Mouse (Mus musculus) kidney, postnatal 0 days (tissue): ENCODE results near the gene Htra1. TPM values are rescaled to one million over a fixed set of nuclear protein-coding genes. Genes with fewer than 3 reads are reported as not detected.

Source experiments
- ATAC-seq: fragments of 200-750 bp; cut with Nextera tagmentation; replicated peaks from 2 replicates; pipeline ENCODE4 v1.8.0; 2017; ENCODE audit warnings: low read depth, moderate number of reproducible peaks, moderate TSS enrichment, moderate library complexity; ENCODE audit not compliant: low FRiP score
- DNase-seq: peaks from one replicate; pipeline ENCODE4 v3.0.0-alpha.2; 2016; ENCODE audit warnings: low spot score
- H3K27ac ChIP-seq: fragments of 300-500 bp; sonication (generic); 2 replicates; pipeline ENCODE4 v1.5.1; 2014; ENCODE audit warnings: mild to moderate bottlenecking
- H3K27me3 ChIP-seq: fragments of 300-500 bp; sonication (generic); 2 replicates; pipeline ENCODE4 v1.6.1; 2014; ENCODE audit warnings: low read length, mixed read lengths; ENCODE audit not compliant: insufficient read depth
- H3K36me3 ChIP-seq: fragments of 300-500 bp; sonication (generic); 2 replicates; pipeline ENCODE4 v1.6.1; 2014; ENCODE audit warnings: low read length, mixed read lengths; ENCODE audit not compliant: insufficient read depth
- H3K4me1 ChIP-seq: fragments of 300-500 bp; sonication (generic); replicated peaks from 2 replicates; pipeline ENCODE4 v1.6.1; 2014; ENCODE audit warnings: antibody characterized with exemption, low read length, mixed read lengths; ENCODE audit not compliant: insufficient read depth
- H3K4me2 ChIP-seq: fragments of 300-500 bp; sonication (generic); 2 replicates; pipeline ENCODE4 v1.6.1; 2014; ENCODE audit warnings: mild to moderate bottlenecking, low read length, moderate library complexity, mixed read lengths
- H3K4me3 ChIP-seq: fragments of 300-500 bp; sonication (generic); replicated peaks from 2 replicates; pipeline ENCODE4 v1.5.1; 2014; ENCODE audit warnings: low read depth, low read length
- H3K9ac ChIP-seq: fragments of 300-500 bp; sonication (generic); 2 replicates; pipeline ENCODE4 v1.6.1; 2014; ENCODE audit warnings: low read depth, low read length
- H3K9me3 ChIP-seq: fragments of 300-500 bp; sonication (generic); replicated peaks from 2 replicates; pipeline ENCODE4 v1.6.1; 2016; ENCODE audit warnings: low read length, inconsistent platforms, mixed read lengths
- CTCF ChIP-seq: IDR thresholded peaks from 2 replicates; pipeline ENCODE4 v1.5.1; 2016; ENCODE audit warnings: antibody characterized with exemption, low read depth, mild to moderate bottlenecking, moderate library complexity
- WGBS: fragments of 180-500 bp; shearing (Covaris S2); extraction: QIAGEN DNeasy Blood & Tissue Kit; methylation state at CpG from one replicate; pipeline ENCODE4 v1.1.7; 2014; 5-methylcytosine and 5-hydroxymethylcytosine counted together
- polyA plus RNA-seq: library from polyadenylated mRNA; unstranded; fragments of >200 nt; fragmentation: Nextera tagmentation; extraction: Ambion mirVana; gene quantifications from 2 replicates; pipeline ENCODE4 v1.2.1, GENCODE M21; 2015

Htra1 gene
- polyA plus RNA-seq, 1 experiment from 2014 or later = 14.8 TPM

DNA sequence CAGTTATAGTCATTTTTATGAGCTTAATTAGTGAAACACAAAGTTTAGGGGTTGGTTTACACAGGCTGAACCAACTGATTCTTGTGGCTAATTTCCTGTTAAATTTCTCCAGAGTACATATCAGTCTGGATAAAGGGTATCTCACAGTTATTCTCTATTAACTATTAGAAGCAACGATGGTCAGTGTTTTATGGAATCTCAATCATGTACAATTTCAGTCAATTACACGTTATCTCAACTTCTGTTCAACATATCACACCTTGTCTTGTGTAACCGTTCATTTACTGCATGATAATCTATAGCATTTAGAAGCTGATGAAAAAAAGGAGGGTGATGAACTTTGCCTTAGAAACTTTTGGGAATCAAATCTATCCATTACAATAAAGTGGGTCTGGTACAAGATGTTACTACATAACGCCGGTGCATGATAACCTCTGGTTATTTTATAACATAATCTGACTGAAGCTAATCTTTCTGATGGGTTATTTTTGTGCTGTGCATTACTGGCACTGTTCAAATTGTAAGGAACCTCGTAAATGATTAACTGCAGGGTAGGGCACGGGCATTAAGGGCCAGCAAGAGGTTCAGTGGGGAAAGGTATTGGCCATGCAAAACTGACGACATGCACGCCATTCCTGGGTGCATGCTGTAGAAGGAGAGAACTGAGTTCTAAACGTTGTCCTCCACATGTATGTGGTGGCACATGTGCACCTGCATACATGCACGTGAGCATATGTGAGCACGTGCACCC lies 66.2 kb downstream of the Htra1 start:
- H3K9me3 ChIP-seq = no peaks in the 10 kb centered on the region; the same call in 1 of the 2 replicates
- no peaks in the 10 kb centered on the region for H3K36me3 ChIP-seq
- no peak overlapping the region for H3K4me3 ChIP-seq
- H3K27me3 ChIP-seq = no peaks in the 10 kb centered on the region
- DNase-seq (no peak), ATAC-seq (no peak)
- H3K4me1 ChIP-seq = no peaks in the 10 kb centered on the region
- TF ChIP-seq CTCF = no peak
- H3K27ac ChIP-seq = no peak overlapping the region
- H3K4me2 ChIP-seq = no peak overlapping the region
- 76% methylated on average over 12 of the region's 12 CpGs for WGBS
- H3K9ac ChIP-seq = no peak overlapping the region

DNA sequence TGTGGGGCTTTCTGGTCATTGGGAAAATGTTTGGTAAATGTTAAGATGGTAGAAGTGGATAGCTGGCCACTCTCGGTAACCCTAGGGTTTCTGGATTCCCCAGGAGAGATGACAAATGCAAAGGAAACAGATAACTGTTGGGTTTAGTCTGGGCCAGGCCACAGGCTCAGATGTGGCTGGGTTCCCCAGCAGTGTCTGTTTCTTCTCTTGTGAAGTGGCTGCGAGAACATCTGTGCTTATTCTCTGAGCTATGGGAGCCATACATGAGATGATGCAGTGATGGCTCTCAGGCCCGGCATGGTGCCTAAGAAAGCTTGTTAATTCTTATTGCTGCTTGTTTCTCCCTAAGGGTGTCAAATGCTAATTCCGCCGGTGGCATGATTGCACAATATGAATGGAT lies 68.2 kb downstream of the Htra1 start:
- H3K4me2 ChIP-seq = no peak overlapping the region
- ATAC-seq = no peak
- WGBS = 94% methylated on average over 5 of the region's 5 CpGs
- no peak overlapping the region for H3K9ac ChIP-seq
- no peak for TF ChIP-seq CTCF
- no peaks in the 10 kb centered on the region for H3K4me1 ChIP-seq
- no peaks in the 10 kb centered on the region; the same call in 1 of the 2 replicates for H3K9me3 ChIP-seq
- H3K36me3 ChIP-seq = no peaks in the 10 kb centered on the region
- H3K4me3 ChIP-seq = no peak overlapping the region
- no peak overlapping the region for H3K27ac ChIP-seq
- no peak for DNase-seq
- no peaks in the 10 kb centered on the region for H3K27me3 ChIP-seq

- H3K9me3 ChIP-seq = no peaks in the 10 kb centered on the region; the same call in 1 of the 2 replicates
- no peaks in the 10 kb centered on the region for H3K36me3 ChIP-seq
- H3K4me1 ChIP-seq = no peaks in the 10 kb centered on the region
- 93% methylated on average over 2 of the region's 2 CpGs for WGBS
- no peak for TF ChIP-seq CTCF
- no peaks in the 10 kb centered on the region for H3K27me3 ChIP-seq
- H3K4me3 ChIP-seq = no peak overlapping the region
- DNase-seq (no peak), ATAC-seq (no peak)
- no peak overlapping the region for H3K27ac ChIP-seq
- H3K9ac ChIP-seq = no peak overlapping the region
- no peak overlapping the region for H3K4me2 ChIP-seq
These were observed 71.3 kb downstream of the Htra1 start for GRCm38 (mm10) chr7:131007221-131007620.

- Histone ChIP-seq H3K9me3 (no peaks in the 10 kb centered on the region; the same call in 1 of the 2 replicates), H3K27ac (no peak overlapping the region), H3K4me3 (no peak overlapping the region), H3K4me1 (no peaks in the 10 kb centered on the region), H3K27me3 (no peaks in the 10 kb centered on the region), H3K4me2 (no peak overlapping the region), H3K9ac (no peak overlapping the region), H3K36me3 (no peaks in the 10 kb centered on the region)
- ATAC-seq (no peak), DNase-seq (no peak)
- WGBS = 78% methylated on average over 5 of the region's 5 CpGs
- TF ChIP-seq CTCF = no peak
These were observed 73.3 kb downstream of the Htra1 start for GRCm38 (mm10) chr7:131009178-131009577.

GRCm38 (mm10) chr7:131011901-131012300 lies 76.0 kb downstream of the Htra1 start:
- H3K4me3 ChIP-seq = no peak overlapping the region
- H3K4me2 ChIP-seq = no peak overlapping the region
- H3K36me3 ChIP-seq = no peaks in the 10 kb centered on the region
- H3K27ac ChIP-seq = no peak overlapping the region
- ATAC-seq (no peak), DNase-seq (no peak)
- no peaks in the 10 kb centered on the region for H3K4me1 ChIP-seq
- H3K27me3 ChIP-seq = no peaks in the 10 kb centered on the region
- H3K9me3 ChIP-seq = no peaks in the 10 kb centered on the region
- no peak overlapping the region for H3K9ac ChIP-seq
- no peak for TF ChIP-seq CTCF
- WGBS = 61% methylated on average over 1 of the region's 1 CpGs

DNA sequence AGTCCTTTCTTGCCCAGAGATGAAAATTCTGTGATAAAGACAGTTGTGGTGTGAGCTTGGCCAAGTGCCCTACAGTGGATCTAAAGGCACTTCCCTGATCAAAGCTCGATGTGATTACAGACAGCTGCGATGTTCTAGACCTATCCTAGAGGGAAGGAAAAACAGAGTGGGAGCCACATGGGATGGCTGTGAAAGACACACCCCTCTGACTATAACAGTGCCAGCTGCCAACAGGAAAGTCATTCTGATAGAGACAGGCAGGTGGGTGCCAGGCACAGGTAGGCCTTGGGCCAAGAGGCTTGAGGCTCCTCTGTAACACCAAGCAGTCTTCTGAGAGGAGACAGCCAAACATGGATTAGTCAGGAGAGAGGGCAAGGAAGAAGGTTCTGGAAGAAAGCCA lies 83.3 kb downstream of the Htra1 start:
- DNase-seq = no peak
- no peak for TF ChIP-seq CTCF
- Histone ChIP-seq H3K27ac (no peak overlapping the region), H3K4me2 (no peak overlapping the region), H3K9me3 (no peaks in the 10 kb centered on the region), H3K27me3 (no peaks in the 10 kb centered on the region), H3K4me3 (no peak overlapping the region), H3K4me1 (no peaks in the 10 kb centered on the region), H3K9ac (no peak overlapping the region), H3K36me3 (no peaks in the 10 kb centered on the region)
- no peak for ATAC-seq
- 88% methylated on average over 2 of the region's 2 CpGs for WGBS
